Mouse (Mus musculus) kidney, adult 2 months (tissue): ENCODE measurements around the gene Dapk1.

ENCODE experiments used
- CTCF ChIP-seq: fragments of 200-500 bp; conservative IDR thresholded peaks from 2 replicates; pipeline ENCODE4 v1.5.1; 2011; ENCODE audit warnings: low read depth, mild to moderate bottlenecking, control low read depth, low read length, moderate library complexity, mixed read lengths; ENCODE audit not compliant: insufficient read depth, insufficient read length
- POLR2A ChIP-seq: fragments of 200-500 bp; IDR thresholded peaks from one replicate; pipeline ENCODE4 v1.6.1; 2011; ENCODE audit warnings: low read depth, low read length, control low read depth

- no peak for TF ChIP-seq POLR2A
- TF ChIP-seq CTCF, result no peak
Measured at GRCm38 (mm10) chr13:60684806-60685205, 83.1 kb downstream of the Dapk1 start.
